Mouse (Mus musculus): Measurements from ENCODE around the gene Gzma. TPM values are rescaled to one million over a fixed set of nuclear protein-coding genes. Genes with fewer than 3 reads are reported as not detected.

Gene Gzma
- polyA plus RNA-seq, 1 experiment from 2014 or later, result not detected

GRCm38 (mm10) chr13:113055826-113056225 lies 45.0 kb downstream of the Gzma start:
- H3K27ac ChIP-seq (ENCODE audit: low read length), result no peak overlapping the region
- H3K4me1 ChIP-seq (ENCODE audit: control insufficient read depth, insufficient read depth, low read length), result no peaks in the 10 kb centered on the region
- H3K9me3 ChIP-seq (replicated peaks; ENCODE audit: control insufficient read depth, low read length, poor library complexity, severe bottlenecking), result no peaks in the 10 kb centered on the region
- 0 out of 2 replicates have a peak, but pooled peaks have one; percentile 32 for ATAC-seq
- H3K4me2 ChIP-seq (ENCODE audit: low read length), result no peak overlapping the region
- H3K9ac ChIP-seq (ENCODE audit: low read depth, low read length), result no peak overlapping the region
- no peaks in the 10 kb centered on the region for H3K27me3 ChIP-seq (ENCODE audit: control insufficient read depth, insufficient read depth, low read depth, low read length)
- no peaks in the 10 kb centered on the region for H3K36me3 ChIP-seq (ENCODE audit: control insufficient read depth, insufficient read depth, low read length)
- WGBS, result 39% methylated on average over 8 of the region's 8 CpGs
- no peak overlapping the region for H3K4me3 ChIP-seq (ENCODE audit: low read depth, low read length)

GRCm38 (mm10) chr13:113054230-113054629 lies 46.6 kb downstream of the Gzma start:
- no peak for ATAC-seq
- Histone ChIP-seq H3K27ac (ENCODE audit: low read length) (no peak overlapping the region), H3K36me3 (ENCODE audit: control insufficient read depth, insufficient read depth, low read length) (no peaks in the 10 kb centered on the region), H3K4me1 (ENCODE audit: control insufficient read depth, insufficient read depth, low read length) (no peaks in the 10 kb centered on the region), H3K9me3 (replicated peaks; ENCODE audit: control insufficient read depth, low read length, poor library complexity, severe bottlenecking) (no peaks in the 10 kb centered on the region), H3K27me3 (ENCODE audit: control insufficient read depth, insufficient read depth, low read depth, low read length) (no peaks in the 10 kb centered on the region), H3K4me2 (ENCODE audit: low read length) (no peak overlapping the region), H3K4me3 (ENCODE audit: low read depth, low read length) (no peak overlapping the region), H3K9ac (ENCODE audit: low read depth, low read length) (no peak overlapping the region)
- 96% methylated on average over 8 of the region's 8 CpGs for WGBS

- no peaks in the 10 kb centered on the region for H3K4me1 ChIP-seq (ENCODE audit: control insufficient read depth, insufficient read depth, low read length)
- no peaks in the 10 kb centered on the region for H3K9me3 ChIP-seq (replicated peaks; ENCODE audit: control insufficient read depth, low read length, poor library complexity, severe bottlenecking)
- H3K27me3 ChIP-seq (ENCODE audit: control insufficient read depth, insufficient read depth, low read depth, low read length), result no peaks in the 10 kb centered on the region
- H3K4me3 ChIP-seq (ENCODE audit: low read depth, low read length), result no peak overlapping the region
- H3K4me2 ChIP-seq (ENCODE audit: low read length), result no peak overlapping the region
- H3K36me3 ChIP-seq (ENCODE audit: control insufficient read depth, insufficient read depth, low read length), result no peaks in the 10 kb centered on the region
- 69% methylated on average over 3 of the region's 3 CpGs for WGBS
- H3K27ac ChIP-seq (ENCODE audit: low read length), result no peak overlapping the region
- no peak for ATAC-seq
- H3K9ac ChIP-seq (ENCODE audit: low read depth, low read length), result no peak overlapping the region
Measured at GRCm38 (mm10) chr13:113047647-113048046, 53.1 kb downstream of the Gzma start.

DNA sequence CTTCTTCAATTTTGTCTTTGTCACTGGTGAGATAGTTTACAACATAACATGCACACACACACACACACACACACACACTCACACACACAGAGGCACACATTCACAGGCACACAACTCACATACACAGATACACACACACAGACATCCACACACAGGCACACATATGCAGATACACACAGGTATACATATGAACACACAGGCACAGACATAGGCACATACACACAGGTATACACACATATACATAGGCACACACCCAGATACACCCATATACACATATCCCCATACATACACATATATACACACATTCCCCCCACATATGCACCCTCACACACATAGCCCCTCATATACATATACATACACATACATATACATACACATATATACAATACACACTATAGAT lies 53.8 kb downstream of the Gzma start:
- Histone ChIP-seq H3K4me2 (ENCODE audit: low read length) (peak overlapping the region; percentile 81; the same call in 1 of the 2 replicates), H3K27me3 (ENCODE audit: control insufficient read depth, insufficient read depth, low read depth, low read length) (no peaks in the 10 kb centered on the region), H3K27ac (ENCODE audit: low read length) (no peak overlapping the region), H3K4me1 (ENCODE audit: control insufficient read depth, insufficient read depth, low read length) (no peaks in the 10 kb centered on the region), H3K4me3 (ENCODE audit: low read depth, low read length) (no peak overlapping the region), H3K9ac (ENCODE audit: low read depth, low read length) (no peak overlapping the region), H3K36me3 (ENCODE audit: control insufficient read depth, insufficient read depth, low read length) (no peaks in the 10 kb centered on the region), H3K9me3 (replicated peaks; ENCODE audit: control insufficient read depth, low read length, poor library complexity, severe bottlenecking) (no peaks in the 10 kb centered on the region)
- peak; percentile 87 for ATAC-seq

GRCm38 (mm10) chr13:113046211-113046883 lies 54.4 kb downstream of the Gzma start, which contains the start of gene Gpx8:
Gpx8 (minus strand) TSS chr13:113046410.
- Histone ChIP-seq H3K27ac (ENCODE audit: low read length) (peak within 1 kb of the TSS; percentile 31; the same call in 1 of the 2 replicates), H3K4me1 (ENCODE audit: control insufficient read depth, insufficient read depth, low read length) (no peaks in the 10 kb centered on the region)
- 4% methylated on average over 21 of the region's 21 CpGs for WGBS

DNA sequence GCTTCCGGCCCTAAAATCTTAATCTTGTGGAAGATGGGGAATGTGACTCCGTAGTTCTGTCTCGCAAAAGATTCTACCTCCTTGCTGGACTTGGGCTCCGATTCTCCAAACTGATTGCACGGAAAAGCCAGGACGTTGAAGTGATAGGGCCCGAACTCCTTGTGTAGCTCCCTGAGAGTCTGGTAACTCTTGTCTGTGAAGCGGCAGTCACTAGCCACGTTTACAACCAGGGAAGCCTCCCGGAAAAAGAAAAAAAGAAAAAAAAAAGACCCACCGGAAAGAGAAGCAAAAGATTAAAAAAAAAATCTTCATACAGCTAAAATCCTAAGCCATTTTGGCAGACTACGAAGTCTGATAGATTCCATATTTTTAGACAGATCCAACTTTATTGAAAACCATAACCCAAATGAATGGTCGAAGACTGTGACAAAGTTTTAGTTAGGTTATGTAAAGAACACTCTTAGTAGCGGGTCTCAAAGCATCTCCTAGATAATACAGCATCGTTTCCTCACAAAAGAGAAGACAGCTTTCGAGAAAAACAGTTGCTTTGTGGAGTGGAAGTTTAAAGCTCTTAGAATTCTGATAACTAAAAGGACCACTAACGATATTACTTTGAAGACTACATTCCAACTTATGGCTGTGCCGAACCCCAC lies 55.2 kb downstream of the Gzma start:
- Histone ChIP-seq H3K27me3 (ENCODE audit: control insufficient read depth, insufficient read depth, low read depth, low read length) (no peaks in the 10 kb centered on the region), H3K4me1 (ENCODE audit: control insufficient read depth, insufficient read depth, low read length) (no peaks in the 10 kb centered on the region), H3K4me3 (ENCODE audit: low read depth, low read length) (peak overlapping the region; percentile 50), H3K9me3 (replicated peaks; ENCODE audit: control insufficient read depth, low read length, poor library complexity, severe bottlenecking) (no peaks in the 10 kb centered on the region), H3K27ac (ENCODE audit: low read length) (peak overlapping the region; percentile 31; the same call in 1 of the 2 replicates), H3K36me3 (ENCODE audit: control insufficient read depth, insufficient read depth, low read length) (no peaks in the 10 kb centered on the region), H3K9ac (ENCODE audit: low read depth, low read length) (peak overlapping the region; percentile 59; the same call in 1 of the 2 replicates), H3K4me2 (ENCODE audit: low read length) (peak overlapping the region; percentile 81)
- no peak for ATAC-seq
- WGBS, result 18% methylated on average over 18 of the region's 18 CpGs

More at GRCm38 (mm10) chr13:113046211-113046883, 54.4 kb downstream of the Gzma start, which contains the start of gene Gpx8:
- peak within 1 kb of the TSS; percentile 50 for H3K4me3 ChIP-seq (ENCODE audit: low read depth, low read length)
- no peaks in the 10 kb centered on the region for H3K27me3 ChIP-seq (ENCODE audit: control insufficient read depth, insufficient read depth, low read depth, low read length)
- peak within 1 kb of the TSS; percentile 59 for H3K9ac ChIP-seq (ENCODE audit: low read depth, low read length)
- H3K4me2 ChIP-seq (ENCODE audit: low read length), result peak within 1 kb of the TSS; percentile 81
- H3K9me3 ChIP-seq (replicated peaks; ENCODE audit: control insufficient read depth, low read length, poor library complexity, severe bottlenecking), result no peaks in the 10 kb centered on the region
- peak; percentile 91 for ATAC-seq
- H3K36me3 ChIP-seq (ENCODE audit: control insufficient read depth, insufficient read depth, low read length), result no peaks in the 10 kb centered on the region

- Histone ChIP-seq H3K27me3 (ENCODE audit: control insufficient read depth, insufficient read depth, low read depth, low read length) (no peaks in the 10 kb centered on the region), H3K9me3 (replicated peaks; ENCODE audit: control insufficient read depth, low read length, poor library complexity, severe bottlenecking) (no peaks in the 10 kb centered on the region), H3K4me3 (ENCODE audit: low read depth, low read length) (no peak overlapping the region), H3K36me3 (ENCODE audit: control insufficient read depth, insufficient read depth, low read length) (no peaks in the 10 kb centered on the region), H3K9ac (ENCODE audit: low read depth, low read length) (no peak overlapping the region), H3K4me2 (ENCODE audit: low read length) (peak overlapping the region; percentile 81), H3K27ac (ENCODE audit: low read length) (no peak overlapping the region), H3K4me1 (ENCODE audit: control insufficient read depth, insufficient read depth, low read length) (no peaks in the 10 kb centered on the region)
- 84% methylated on average over 3 of the region's 3 CpGs for WGBS
- ATAC-seq, result no peak
Measured at GRCm38 (mm10) chr13:113044876-113045275, 55.9 kb downstream of the Gzma start.

Data from midbrain, embryonic 16.5 days (tissue).